ENCODE assay signal across 8 mouse cellular contexts in genomic region chr5:122764032-122764464, GRCm38 (mm10). TPM values are rescaled to one million over a fixed set of nuclear protein-coding genes. Genes with fewer than 3 reads are reported as not detected.
DNase-seq lines count a peak whose midpoint lies in the region; ATAC-seq and TF ChIP-seq lines count a peak whose summit lies in the region.

No protein-coding gene starts in this region.

- peak; percentile 64 for TF ChIP-seq CTCF in intestine, postnatal 0 days (IDR thresholded peaks at IDR 0.05; ENCODE audit: low read depth)

- intact Hi-C loops in left cerebral cortex, postnatal 25 days (cut with DNase I), result no loop called here

- no peak overlapping the region; the same call in 1 of the 2 replicates for H3K27ac ChIP-seq in hindbrain, embryonic 10.5 days
- no peak overlapping the region for H3K27ac ChIP-seq in hindbrain, embryonic 12.5 days
- H3K27ac ChIP-seq in intestine, postnatal 0 days (ENCODE audit: low read depth, low read length), result peak overlapping the region; percentile 46; the same call in 1 of the 2 replicates

- no peaks in the 10 kb centered on the region for H3K4me1 ChIP-seq in hindbrain, embryonic 10.5 days (replicated peaks)
- H3K4me1 ChIP-seq in hindbrain, embryonic 12.5 days, result no peaks in the 10 kb centered on the region
- H3K4me1 ChIP-seq in intestine, postnatal 0 days (replicated peaks; ENCODE audit: control insufficient read depth, insufficient read depth, low read length), result 0 out of 2 replicates have a peak, but pooled peaks cover 2% of the 10 kb centered on the region

- H3K9ac ChIP-seq in hindbrain, embryonic 12.5 days, result no peak overlapping the region
- no peak overlapping the region for H3K9ac ChIP-seq in intestine, postnatal 0 days (ENCODE audit: low read depth, low read length)

- no peak overlapping the region for H3K4me2 ChIP-seq in hindbrain, embryonic 12.5 days (replicated peaks)
- peak overlapping the region; percentile 21; the same call in 1 of the 2 replicates for H3K4me2 ChIP-seq in intestine, postnatal 0 days (replicated peaks; ENCODE audit: low read depth)

- no peaks in the 10 kb centered on the region for H3K9me3 ChIP-seq in hindbrain, embryonic 10.5 days
- no peaks in the 10 kb centered on the region for H3K9me3 ChIP-seq in hindbrain, embryonic 12.5 days (replicated peaks)
- H3K9me3 ChIP-seq in intestine, postnatal 0 days (ENCODE audit: control insufficient read depth), result no peaks in the 10 kb centered on the region

- peak; percentile 20 for DNase-seq in hindbrain, embryonic 10.5 days (ENCODE audit: low spot score)
- DNase-seq in B cell, adult 2 months, result peak; percentile 49 to 55
- peak; percentile 79 to 82 for DNase-seq in cerebellum, adult 18-20 months
- DNase-seq in left cerebral cortex, postnatal 25 days (ENCODE audit: low spot score in 2 of 2), result no peak
- no peak for DNase-seq in layer of hippocampus, adult 9-11 months

- 53% methylated on average over 10 of the region's 10 CpGs for WGBS in hindbrain, embryonic 10.5 days
- WGBS in hindbrain, embryonic 12.5 days, result 58% methylated on average over 10 of the region's 10 CpGs
- 70% methylated on average over 10 of the region's 10 CpGs for WGBS in intestine, postnatal 0 days

- H3K36me3 ChIP-seq in hindbrain, embryonic 10.5 days, result peaks cover 39% of the 10 kb centered on the region
- H3K36me3 ChIP-seq in hindbrain, embryonic 12.5 days, result peaks cover 19% of the 10 kb centered on the region
- H3K36me3 ChIP-seq in intestine, postnatal 0 days (ENCODE audit: control insufficient read depth, insufficient read depth), result peaks cover 10% of the 10 kb centered on the region; the same call in 1 of the 2 replicates

- no peak overlapping the region for H3K4me3 ChIP-seq in hindbrain, embryonic 10.5 days
- no peak overlapping the region for H3K4me3 ChIP-seq in hindbrain, embryonic 12.5 days
- no peak overlapping the region for H3K4me3 ChIP-seq in intestine, postnatal 0 days (ENCODE audit: low read depth, low read length)

- H3K27me3 ChIP-seq in hindbrain, embryonic 10.5 days (ENCODE audit: insufficient read depth, poor library complexity, severe bottlenecking), result no peaks in the 10 kb centered on the region
- no peaks in the 10 kb centered on the region for H3K27me3 ChIP-seq in hindbrain, embryonic 12.5 days
- H3K27me3 ChIP-seq in intestine, postnatal 0 days (replicated peaks; ENCODE audit: control insufficient read depth, insufficient read depth, low read length), result no peaks in the 10 kb centered on the region

- ATAC-seq in hindbrain, embryonic 12.5 days (ENCODE audit: low FRiP score), result no peak
- ATAC-seq in intestine, postnatal 0 days, result no peak
- peak; percentile 23; the same call in 1 of the 2 replicates for ATAC-seq in megakaryocyte progenitor cell, adult 5-6 weeks (replicated peaks; ENCODE audit: poor library complexity)

RNA-seq across cellular contexts. Expression of gene Camkk2, which starts 15.2 kb away (rescaled TPM):
- 25.1 and 29.3 TPM in 2 replicates for polyA plus RNA-seq in hindbrain, embryonic 10.5 days (2016; fragmentation: Nextera tagmentation; extraction: Ambion mirVana)
- 48.7 and 50.4 TPM in 2 replicates for polyA plus RNA-seq in hindbrain, embryonic 12.5 days (2016; fragmentation: Nextera tagmentation; extraction: Ambion mirVana)
- 11.0 and 13.4 TPM in 2 replicates for polyA plus RNA-seq in intestine, postnatal 0 days (2015; fragmentation: Nextera tagmentation; extraction: Ambion mirVana)
- 29.4 and 30.7 TPM in 2 replicates for total RNA-seq in megakaryocyte progenitor cell, adult 5-6 weeks (2015)
- 23.2 and 34.3 TPM in 2 replicates for total RNA-seq in megakaryocyte progenitor cell, adult 5-6 weeks (2017)
- total RNA-seq in left cerebral cortex, postnatal 25 days (2021), result 100 to 1,000 TPM; 256 to 266 TPM

RNA-seq across cellular contexts. Expression of gene P2rx4, which starts 56.7 kb away (rescaled TPM):
- polyA plus RNA-seq in hindbrain, embryonic 10.5 days (2016; fragmentation: Nextera tagmentation; extraction: Ambion mirVana), result 5.8 and 6.2 TPM in 2 replicates
- polyA plus RNA-seq in hindbrain, embryonic 12.5 days (2016; fragmentation: Nextera tagmentation; extraction: Ambion mirVana), result 15.2 and 15.4 TPM in 2 replicates
- 90.3 and 104 TPM in 2 replicates for polyA plus RNA-seq in intestine, postnatal 0 days (2015; fragmentation: Nextera tagmentation; extraction: Ambion mirVana)
- 15.6 and 18.1 TPM in 2 replicates for total RNA-seq in megakaryocyte progenitor cell, adult 5-6 weeks (2015)
- 10.5 and 13.5 TPM in 2 replicates for total RNA-seq in megakaryocyte progenitor cell, adult 5-6 weeks (2017)
- 10 to 100 TPM; 14.9 to 16.7 TPM for total RNA-seq in left cerebral cortex, postnatal 25 days (2021)

RNA-seq across cellular contexts. Expression of gene Anapc5, which starts 57.1 kb away (rescaled TPM):
- 491 and 495 TPM in 2 replicates for polyA plus RNA-seq in hindbrain, embryonic 10.5 days (2016; fragmentation: Nextera tagmentation; extraction: Ambion mirVana)
- 508 and 529 TPM in 2 replicates for polyA plus RNA-seq in hindbrain, embryonic 12.5 days (2016; fragmentation: Nextera tagmentation; extraction: Ambion mirVana)
- 134 and 145 TPM in 2 replicates for polyA plus RNA-seq in intestine, postnatal 0 days (2015; fragmentation: Nextera tagmentation; extraction: Ambion mirVana)
- total RNA-seq in megakaryocyte progenitor cell, adult 5-6 weeks (2015), result 193 and 210 TPM in 2 replicates
- total RNA-seq in megakaryocyte progenitor cell, adult 5-6 weeks (2017), result 298 and 322 TPM in 2 replicates
- 100 to 1,000 TPM; 221 to 225 TPM for total RNA-seq in left cerebral cortex, postnatal 25 days (2021)

Comparison
In these comparisons a context has a peak if more than half of its experiments do, and no peak if none do; other contexts are left out.
1. DNase-seq: peak in hindbrain, embryonic 10.5 days (single experiment), B cell, adult 2 months (2 of 2) and cerebellum, adult 18-20 months (2 of 2); none in left cerebral cortex, postnatal 25 days (0 of 2) and layer of hippocampus, adult 9-11 months (single experiment).